Mouse (Mus musculus) T-helper 2 cell (primary cell): ENCODE results near the gene 2410137M14Rik.
"Not testable (repeated sequence)": the region's sequence is repeated elsewhere in the genome, so short reads cannot be mapped to it uniquely, and the experiment has no call there.

ENCODE experiments used
- in situ Hi-C: fragments of 300-600 bp; cut with MboI, MseI; formaldehyde crosslinking; loops from one replicate; pipeline ENCODE4 v1.15.1; 2025; ENCODE audit warnings: high pct_unique_total_duplicates

2410137M14Rik gene

DNA sequence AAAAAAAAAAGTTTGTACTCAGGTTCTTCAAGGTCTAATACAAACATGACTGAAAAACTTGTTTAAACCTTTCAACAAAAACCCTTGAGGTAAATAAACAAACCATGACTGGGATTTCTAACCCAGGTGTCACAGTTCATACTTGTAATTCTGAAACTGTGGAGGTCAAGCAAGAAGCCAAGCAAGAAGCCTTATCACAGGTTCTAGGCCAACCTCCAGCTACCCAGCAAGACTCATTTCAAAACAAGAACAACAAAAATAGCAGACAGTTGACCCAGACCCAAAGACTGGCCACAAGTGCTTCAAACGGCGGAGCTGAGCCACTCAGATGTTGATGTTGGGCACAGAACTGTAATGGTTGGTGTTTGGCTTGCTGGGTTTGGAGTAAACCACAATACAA, 13.5 kb upstream of the 2410137M14Rik start:
- in situ Hi-C loops = no loop called here

DNA sequence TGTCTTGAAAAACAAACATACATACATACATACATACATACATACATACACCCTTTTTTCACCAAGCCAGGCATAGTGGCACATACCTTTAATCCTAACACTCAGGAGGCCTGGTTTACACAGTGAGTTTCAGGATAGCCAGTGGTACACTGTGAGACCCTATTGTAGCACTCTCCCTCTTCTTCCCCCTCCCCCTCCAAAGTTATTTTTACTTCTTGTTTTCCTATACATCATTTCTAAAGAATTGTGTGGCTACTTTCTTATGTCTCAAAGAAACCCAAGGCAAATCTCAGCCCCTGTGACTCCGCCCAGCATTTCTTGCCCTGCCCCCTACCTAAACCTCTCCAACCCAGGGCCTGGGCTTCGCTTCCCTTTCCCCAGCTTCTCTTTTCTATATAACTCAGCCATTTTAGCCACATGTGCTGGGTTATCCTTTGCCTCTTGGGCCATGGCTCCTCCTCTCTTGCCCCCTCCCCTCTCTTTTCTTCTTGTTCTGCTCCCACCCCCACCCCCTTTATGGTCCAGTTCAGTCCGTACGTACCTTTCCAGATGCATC, 12.8 kb upstream of the 2410137M14Rik start:
- in situ Hi-C loops = no loop called here

DNA sequence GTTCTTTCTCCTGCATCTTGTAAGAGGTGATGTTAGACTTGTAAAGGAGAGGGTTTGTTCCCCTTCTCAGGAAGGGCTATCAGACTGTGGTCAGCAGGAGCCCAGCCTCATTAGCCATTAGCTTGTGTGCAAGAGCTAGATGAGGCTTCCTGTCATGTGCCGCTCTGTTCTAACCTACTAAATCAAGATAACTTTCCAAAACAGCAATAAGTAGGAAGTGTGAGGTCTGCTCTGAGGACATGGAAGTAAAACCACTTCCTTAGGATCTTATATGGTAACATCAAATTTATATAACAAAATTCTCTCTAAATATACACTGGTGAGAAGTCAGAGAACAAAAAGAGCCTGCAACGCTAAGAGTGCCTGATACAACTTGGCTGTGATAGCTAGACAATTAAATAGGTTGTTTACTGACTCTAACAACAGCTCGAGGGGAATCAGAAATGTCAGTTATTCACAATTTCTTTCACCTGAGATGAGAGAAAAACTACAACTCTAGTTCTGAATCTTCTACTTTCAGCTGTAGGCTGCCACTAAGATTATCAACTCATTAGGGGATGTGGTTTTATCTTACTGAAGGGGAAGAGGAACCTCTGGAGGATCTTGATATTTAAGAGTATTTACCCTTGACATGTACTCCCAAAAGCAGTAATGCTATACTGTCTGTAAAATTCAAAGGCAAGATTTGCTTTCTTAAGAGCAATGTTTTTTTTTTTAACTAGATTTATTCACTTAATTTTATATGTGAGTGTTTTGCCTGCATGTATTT, 11.5 kb upstream of the 2410137M14Rik start:
- in situ Hi-C loops = no loop called here

DNA sequence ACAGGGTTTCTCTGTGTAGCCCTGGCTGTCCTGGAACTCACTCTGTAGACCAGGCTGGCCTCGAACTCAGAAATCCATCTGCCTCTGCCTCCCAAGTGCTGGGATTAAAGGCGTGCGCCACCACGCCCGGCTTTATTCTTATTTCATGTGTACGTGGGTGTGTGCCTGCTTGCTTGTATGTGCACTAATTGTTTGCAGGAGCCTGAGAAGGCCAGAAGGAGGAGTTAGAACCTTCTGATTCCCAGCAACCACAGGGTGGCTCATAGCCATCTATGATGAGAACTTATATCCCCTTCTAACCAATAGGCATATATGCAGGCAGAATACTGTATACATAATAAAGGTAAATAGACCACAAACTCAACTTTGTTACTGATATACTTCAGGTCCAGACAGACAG, 9.6 kb upstream of the 2410137M14Rik start:
- in situ Hi-C loops = not testable (repeated sequence)

DNA sequence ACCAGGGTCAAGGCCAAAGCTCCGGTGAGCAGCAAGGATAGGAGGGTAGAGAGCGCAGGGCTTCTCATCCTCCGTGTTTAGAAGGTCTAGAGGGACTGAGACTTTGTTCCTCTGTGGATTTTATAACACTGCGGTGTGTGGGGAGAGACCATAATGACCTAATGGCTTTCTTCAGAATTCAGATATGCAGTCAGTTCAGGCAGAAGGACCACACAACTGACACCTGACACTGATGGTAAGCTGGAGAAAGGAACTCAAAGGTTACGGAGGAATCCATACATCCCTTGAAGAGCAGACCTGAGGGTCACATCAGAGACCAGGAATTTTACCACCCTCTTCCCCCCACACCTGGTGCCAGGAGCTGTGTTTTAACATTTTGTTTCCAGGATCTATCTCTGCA, 8.4 kb upstream of the 2410137M14Rik start, which contains the start of gene H2-M5:
H2-M5 (minus strand) TSS at position 101 of the 400 bp plus-strand sequence.
- in situ Hi-C loops = no loop called here

DNA sequence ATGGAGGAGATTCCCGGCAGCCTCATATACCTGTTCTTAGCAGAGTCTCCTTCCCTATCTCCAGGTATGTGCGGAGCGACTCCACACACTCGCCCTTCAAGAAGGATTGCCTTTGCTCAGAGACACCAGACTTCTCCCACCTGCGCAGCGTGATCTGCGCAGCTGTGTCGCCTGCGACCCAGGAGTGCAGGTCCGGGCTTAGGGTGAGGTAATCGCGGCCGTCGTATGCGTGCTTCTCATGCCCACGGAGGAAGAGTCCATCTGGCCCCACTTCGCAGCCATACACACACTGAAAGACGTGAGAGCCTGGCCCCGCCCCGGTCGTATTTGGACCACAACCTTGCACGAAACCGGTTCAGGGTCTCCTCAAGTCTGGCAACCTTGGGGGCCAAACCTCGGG, 7.4 kb upstream of the 2410137M14Rik start:
- in situ Hi-C loops = no loop called here

DNA sequence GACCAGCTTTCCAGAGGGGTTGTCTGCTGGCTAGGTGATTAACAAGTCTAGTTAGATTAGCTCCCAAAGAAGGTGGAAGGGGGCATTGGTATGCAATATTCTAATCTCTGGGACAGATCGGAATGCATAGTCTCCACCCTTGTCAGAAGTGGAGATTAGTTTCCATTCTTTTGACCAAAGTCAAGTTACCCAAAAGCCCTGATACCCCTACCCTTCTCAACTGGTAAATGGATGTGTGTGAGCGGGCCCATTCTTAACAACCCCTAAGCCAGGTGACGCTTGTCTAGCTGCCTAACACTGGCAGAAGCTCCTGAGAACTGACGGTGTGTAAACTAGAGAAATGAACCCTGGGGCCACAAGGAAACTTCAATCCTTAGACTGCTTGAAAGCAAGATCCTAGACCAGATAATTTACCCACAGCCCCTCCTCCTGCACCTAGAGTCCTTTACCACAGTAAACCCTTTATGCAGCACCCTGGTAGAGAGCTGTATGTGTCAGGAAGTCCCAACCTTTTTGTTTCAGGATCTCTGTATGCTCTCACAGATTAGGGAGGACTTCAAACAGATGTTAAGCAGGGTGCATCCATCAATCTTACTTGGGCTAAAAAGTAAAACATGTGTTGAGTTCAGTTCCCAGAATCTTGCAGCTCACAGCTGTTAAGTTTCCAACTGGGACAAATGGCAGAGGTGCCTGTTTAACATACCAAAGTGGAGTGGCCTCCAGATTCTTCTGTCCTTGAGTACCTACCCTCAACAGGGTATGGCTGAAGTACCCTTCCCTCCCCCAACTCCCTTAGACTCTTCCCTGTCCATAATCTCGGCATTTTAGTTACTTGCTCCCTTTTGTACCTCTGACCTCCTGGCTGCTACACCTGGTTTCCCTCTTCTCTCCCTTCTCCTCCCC, 1.5 kb upstream of the 2410137M14Rik start:
- in situ Hi-C loops = no loop called here

DNA sequence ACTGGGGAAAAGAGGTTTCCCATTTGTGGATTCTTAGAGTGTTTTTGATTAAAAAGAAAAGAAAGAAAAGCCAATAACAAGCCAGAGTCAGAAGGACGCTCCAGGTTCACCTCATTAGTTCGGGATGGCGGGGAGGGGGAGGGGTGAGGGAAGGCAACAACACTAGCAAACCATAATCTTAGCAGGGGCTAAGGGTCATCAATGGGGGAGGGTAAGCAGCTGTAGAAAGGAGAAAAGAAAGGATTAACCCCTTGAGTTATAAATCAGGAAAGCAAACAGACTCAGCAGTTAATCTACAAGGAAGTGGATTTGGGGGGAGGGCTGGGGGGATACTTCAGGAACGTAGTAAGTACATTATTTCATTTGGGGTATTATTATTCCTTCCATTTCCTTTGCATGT, 808 bp upstream of the 2410137M14Rik start:
- in situ Hi-C loops = no loop called here

DNA sequence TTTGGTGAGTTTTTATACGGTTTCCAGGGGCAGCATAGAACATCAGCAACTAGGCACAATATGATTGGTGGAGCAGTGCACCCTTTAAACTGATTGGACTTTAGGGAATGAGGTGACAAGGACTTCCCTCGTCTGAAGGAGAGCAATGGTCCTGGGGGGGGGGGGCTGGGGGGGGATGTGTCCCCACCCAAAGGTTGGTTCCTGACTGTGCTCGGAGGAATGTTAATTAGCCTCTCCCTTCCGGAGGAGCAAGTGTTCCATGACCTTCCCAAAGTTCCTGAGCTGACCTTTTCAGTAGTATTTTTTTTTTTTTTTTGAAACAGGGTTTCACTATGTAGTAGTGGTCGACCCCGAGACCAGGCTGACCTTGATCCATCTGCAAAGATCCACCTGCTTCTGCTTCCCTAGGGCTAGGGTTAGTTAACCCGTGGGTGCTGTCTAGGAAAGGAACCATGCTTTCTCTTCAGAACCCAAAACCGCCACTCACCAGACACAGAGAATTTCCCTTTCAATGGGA, 7.7 kb downstream of the 2410137M14Rik start:
- in situ Hi-C loops = loop anchor here (25.0 kb wide), 1 partner anchor 1986 kb away; the partner anchor contains the start of gene Lsm2

DNA sequence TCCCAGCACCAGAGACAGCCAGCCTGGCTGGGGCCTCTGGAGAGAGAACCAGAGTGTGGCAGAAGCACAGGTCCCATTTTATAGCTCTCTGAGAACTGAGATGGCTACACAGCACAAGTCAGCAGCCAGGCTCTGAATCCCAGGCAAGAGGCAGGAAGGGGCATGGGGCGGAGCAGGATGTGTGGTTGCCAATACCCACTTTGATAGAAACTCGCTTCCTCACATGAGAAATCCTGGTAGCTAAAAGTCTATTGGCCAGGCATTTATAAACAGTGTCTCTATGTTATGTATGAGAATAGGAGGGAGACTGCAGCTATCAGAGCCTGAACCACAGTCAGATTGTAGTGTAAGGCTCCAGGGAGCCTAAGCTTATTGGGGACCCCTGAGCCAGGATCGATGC, 8.2 kb downstream of the 2410137M14Rik start:
- in situ Hi-C loops = loop anchor here (25.0 kb wide), 1 partner anchor 1985 kb away; the partner anchor contains the start of gene Lsm2

DNA sequence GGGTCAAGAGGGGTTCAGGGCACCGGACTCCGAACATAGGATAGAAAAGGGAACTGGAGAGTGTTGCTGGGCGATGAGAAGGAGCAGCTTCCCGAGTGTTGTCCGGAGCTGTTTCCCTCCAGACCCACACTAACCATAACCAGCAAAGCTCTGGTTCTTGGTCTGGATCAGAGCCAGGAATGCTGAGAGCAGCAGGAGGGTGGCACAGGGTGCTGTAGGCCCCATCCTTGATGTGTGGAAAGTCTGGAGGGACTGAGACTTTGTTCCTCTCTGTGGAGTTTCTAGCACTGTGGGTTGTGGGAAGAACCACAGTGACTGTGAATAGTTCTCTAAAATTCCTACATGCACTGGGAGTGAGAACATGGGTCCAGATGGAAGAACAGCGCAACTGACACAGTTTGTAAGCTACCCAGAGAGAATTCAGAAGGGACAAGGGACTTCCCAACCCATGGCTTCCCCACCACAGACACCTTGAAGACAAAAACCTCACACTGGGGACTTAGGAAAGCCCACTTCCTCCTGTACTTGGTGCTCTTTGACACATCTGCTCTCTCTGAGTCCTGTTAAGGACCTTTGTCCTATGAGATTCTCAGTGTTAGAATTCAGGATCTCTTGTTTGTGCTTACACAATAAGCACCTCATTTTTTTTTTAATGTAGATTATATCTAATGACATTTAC, 9.7 kb downstream of the 2410137M14Rik start:
- in situ Hi-C loops = loop anchor here (25.0 kb wide), 1 partner anchor 1984 kb away; the partner anchor contains the start of gene Lsm2

DNA sequence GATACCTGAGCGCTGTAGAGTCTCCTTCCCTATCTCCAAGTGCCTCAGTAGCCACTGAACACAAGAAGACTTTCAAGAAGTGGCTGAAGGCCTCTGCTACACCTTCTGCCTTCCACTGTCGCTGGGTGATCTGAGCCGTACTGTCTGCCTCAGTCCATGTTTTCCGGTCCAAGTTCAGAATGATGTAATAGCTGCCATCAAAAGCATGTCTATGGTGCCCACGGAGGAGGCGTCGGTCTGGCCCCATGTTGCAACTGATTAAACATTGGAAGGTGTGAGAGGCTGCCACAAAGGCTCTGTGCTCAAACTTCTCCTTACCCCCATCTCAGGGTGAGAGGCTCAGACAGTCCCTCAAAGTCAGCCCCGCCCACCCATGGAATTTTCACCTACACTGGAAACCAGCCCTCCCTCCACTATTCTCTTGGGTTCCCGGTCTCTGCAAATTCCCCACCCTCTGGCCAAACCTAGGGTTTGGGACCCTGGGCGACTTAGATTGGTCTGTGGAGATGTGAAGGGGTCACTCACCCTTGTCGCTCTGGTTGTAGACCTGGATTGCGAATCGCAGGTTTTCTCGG, 10.6 kb downstream of the 2410137M14Rik start:
- in situ Hi-C loops = loop anchor here (25.0 kb wide), 1 partner anchor 1983 kb away; the partner anchor contains the start of gene Lsm2

DNA sequence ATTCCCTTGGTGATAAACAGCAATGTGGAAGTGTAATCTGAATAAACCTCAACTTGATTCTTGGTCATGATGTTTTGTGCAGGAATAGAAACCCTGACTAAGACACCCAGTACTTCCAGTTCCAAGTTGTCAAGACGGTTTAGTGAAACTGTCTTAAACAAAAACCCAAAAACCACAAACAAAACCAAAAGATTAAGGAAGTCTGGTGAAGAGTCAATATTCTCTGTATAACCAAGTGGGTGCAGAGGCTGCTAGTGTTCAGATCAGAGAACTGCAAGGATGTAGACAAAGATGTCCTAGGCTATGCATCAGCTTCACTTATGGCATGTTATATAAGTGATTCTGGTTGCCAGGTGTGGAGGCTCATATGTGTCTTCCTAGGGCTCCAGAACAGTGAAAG, 14.2 kb downstream of the 2410137M14Rik start:
- in situ Hi-C loops = loop anchor here (25.0 kb wide), 1 partner anchor 1980 kb away; the partner anchor contains the start of gene Lsm2

DNA sequence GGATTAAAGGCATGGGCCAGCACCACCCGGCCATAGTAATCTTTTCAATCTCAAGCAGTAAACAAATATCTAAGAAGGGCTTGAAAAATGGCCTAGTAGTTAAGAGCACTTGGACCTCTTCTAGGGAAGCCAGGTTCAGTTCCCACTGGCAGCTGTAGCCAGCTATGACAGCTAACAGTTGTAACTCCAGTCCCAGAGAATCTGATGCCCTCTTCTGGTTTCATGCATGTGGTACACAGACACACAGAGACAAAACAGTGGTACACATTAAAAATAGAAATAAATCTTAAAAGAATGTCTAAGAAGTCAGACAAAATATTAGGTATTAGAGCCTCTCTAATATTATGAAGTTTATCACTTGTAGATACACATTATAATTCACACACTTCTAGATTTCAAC, 19.9 kb downstream of the 2410137M14Rik start:
- in situ Hi-C loops = loop anchor here (25.0 kb wide), 1 partner anchor 1974 kb away; the partner anchor contains the start of gene Lsm2

DNA sequence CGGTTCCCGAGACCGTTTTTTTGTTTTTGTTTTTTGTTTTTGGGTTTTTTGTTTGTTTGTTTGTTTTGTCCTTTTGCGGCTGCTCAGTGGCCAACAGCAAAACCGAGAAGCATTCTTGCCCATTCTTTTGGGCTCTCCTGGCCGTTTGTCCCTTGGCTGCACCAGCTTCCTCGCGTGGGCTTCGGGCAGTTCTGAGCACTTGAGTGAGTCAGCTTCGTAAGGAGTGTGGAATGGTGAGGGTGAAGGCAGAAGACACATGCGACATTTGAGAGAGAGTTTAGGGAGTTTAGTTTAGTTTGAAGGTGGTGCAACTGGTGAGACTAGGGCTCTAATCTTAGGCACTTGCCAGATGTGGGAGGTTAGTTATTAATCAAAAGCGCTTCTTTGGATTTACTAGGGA, 22.2 kb downstream of the 2410137M14Rik start:
- in situ Hi-C loops = loop anchor here (25.0 kb wide), 1 partner anchor 1972 kb away; the partner anchor contains the start of gene Lsm2

DNA sequence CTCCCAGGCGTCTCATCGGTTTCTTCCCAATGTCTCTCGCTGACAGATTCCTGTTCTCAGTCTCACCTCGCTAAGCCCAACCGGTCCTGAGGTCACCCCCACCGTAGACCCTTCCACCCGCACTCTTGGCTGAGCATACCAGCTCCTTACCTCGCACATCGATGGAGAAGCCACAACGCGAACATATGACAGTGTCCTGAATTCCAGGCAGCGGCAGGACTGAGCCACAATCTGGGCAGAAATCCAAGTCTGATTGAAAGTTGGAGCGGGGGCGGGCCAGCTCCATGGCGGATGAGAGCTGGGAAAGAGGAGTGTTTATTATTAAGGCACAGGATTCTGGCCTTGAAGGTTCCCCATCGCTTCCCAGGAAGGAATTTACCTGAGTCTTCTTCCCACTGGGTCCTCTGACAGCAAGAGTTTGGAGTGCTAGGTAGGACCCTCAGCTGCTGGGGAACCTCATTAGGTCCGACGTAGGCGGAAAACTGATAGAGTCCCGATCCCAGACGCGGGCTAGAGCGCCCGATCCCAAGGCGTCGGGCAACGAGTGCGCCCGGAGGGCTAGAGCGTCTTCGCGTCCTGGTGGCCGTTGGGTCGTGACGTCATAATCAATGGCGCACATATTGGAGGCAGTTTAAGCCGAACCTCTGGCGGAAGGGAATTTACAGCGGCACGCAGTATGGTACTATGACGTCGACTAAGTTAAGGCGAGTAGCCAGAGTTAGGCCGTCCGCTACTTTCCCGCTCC, 22.9 kb downstream of the 2410137M14Rik start, which contains the start of the genes Znrd1 and Znrd1as:
Znrd1 (minus strand) TSS at position 561 of the 745 bp plus-strand sequence.
Znrd1as (plus strand) TSS at position 594 of the 745 bp plus-strand sequence.
- in situ Hi-C loops = loop anchor here (25.0 kb wide), 1 partner anchor 1971 kb away; the partner anchor contains the start of gene Lsm2

DNA sequence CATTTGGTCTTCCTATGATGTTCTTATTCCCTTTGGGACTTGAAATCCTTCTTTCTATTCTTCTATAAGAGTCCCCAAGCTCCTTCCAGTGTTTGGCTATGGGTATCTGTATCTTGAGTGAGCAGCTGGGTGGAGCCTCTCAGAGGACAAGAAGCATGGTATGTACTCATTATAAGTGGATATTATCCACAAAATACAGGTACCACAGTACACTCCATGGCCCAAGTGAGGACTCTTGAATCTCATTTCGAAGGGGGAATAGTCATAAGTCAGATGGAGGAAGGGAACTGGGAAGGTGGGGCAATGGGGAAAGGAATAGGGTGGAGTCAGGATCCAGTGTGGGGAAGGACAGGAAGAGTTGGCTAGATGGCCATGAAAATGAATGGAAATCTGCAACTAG, 28.0 kb downstream of the 2410137M14Rik start:
- in situ Hi-C loops = loop anchor here (25.0 kb wide), 1 partner anchor 1966 kb away; the partner anchor contains the start of gene Lsm2

DNA sequence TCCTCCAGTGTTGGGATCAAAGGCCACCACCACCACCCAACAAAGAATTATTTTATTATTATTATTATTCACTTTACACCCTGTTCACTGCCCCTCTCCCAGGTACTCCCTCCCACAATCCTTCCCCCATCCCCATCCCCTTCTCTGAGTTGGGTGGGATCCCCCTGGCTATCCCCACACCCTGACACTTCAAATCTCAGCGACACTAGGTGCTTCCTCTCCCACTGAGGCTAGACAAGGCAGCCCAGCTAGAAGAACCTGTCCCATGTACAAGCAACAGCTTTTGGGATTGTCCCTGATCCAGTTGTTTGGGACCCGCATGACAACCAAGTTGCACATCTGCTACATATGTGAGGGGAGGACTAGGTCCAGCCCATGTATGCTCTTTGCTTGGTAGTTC, 28.4 kb downstream of the 2410137M14Rik start:
- in situ Hi-C loops = loop anchor here (25.0 kb wide), 1 partner anchor 1965 kb away; the partner anchor contains the start of gene Lsm2
